Mouse (Mus musculus) forebrain, embryonic 15.5 days (tissue): Measurements from ENCODE around the gene Ppp1r9a. TPM values are rescaled to one million over a fixed set of nuclear protein-coding genes. Genes with fewer than 3 reads are reported as not detected.

Experiments used
- ATAC-seq: fragments of 200-750 bp; cut with Nextera tagmentation; replicated peaks from 2 replicates; pipeline ENCODE4 v1.8.0; 2017; ENCODE audit warnings: mild to moderate bottlenecking, moderate TSS enrichment, moderate library complexity
- H3K27ac ChIP-seq: fragments of 300-500 bp; sonication (generic); replicated peaks from 2 replicates; pipeline ENCODE4 v1.5.1; 2015; ENCODE audit warnings: mild to moderate bottlenecking, inconsistent platforms
- H3K27me3 ChIP-seq: fragments of 300-500 bp; sonication (generic); 2 replicates; pipeline ENCODE4 v1.6.1; 2015; ENCODE audit warnings: inconsistent platforms
- H3K36me3 ChIP-seq: fragments of 300-500 bp; sonication (generic); 2 replicates; pipeline ENCODE4 v1.6.1; 2015; ENCODE audit warnings: mild to moderate bottlenecking, inconsistent platforms
- H3K4me1 ChIP-seq: fragments of 300-500 bp; sonication (generic); 2 replicates; pipeline ENCODE4 v1.6.1; 2015; ENCODE audit warnings: inconsistent platforms
- H3K4me2 ChIP-seq: fragments of 300-500 bp; sonication (generic); replicated peaks from 2 replicates; pipeline ENCODE4 v1.6.1; 2015; ENCODE audit warnings: mild to moderate bottlenecking, inconsistent platforms
- H3K4me3 ChIP-seq: fragments of 300-500 bp; sonication (generic); 2 replicates; pipeline ENCODE4 v1.5.1; 2015; ENCODE audit warnings: mild to moderate bottlenecking, inconsistent platforms
- H3K9ac ChIP-seq: fragments of 300-500 bp; sonication (generic); replicated peaks from 2 replicates; pipeline ENCODE4 v1.6.1; 2015; ENCODE audit warnings: mild to moderate bottlenecking, inconsistent platforms
- H3K9me3 ChIP-seq: fragments of 300-500 bp; sonication (generic); 2 replicates; pipeline ENCODE4 v1.6.1; 2016; ENCODE audit warnings: inconsistent platforms
- WGBS: fragments of 180-500 bp; shearing (Covaris S2); methylation state at CpG from one replicate; pipeline ENCODE4 v1.1.7; 2015; ENCODE audit warnings: mixed read lengths; 5-methylcytosine and 5-hydroxymethylcytosine counted together
- polyA plus RNA-seq: library from polyadenylated mRNA; unstranded; fragments of >200 nt; fragmentation: Nextera tagmentation; extraction: Ambion mirVana; gene quantifications from 2 replicates; pipeline ENCODE4 v1.2.1, GENCODE M21; 2015

The Ppp1r9a gene
- polyA plus RNA-seq, 1 experiment from 2014 or later: 43.8 TPM

GRCm38 (mm10) chr6:5078009-5078408 is 175.3 kb downstream of the Ppp1r9a start:
- no peak for ATAC-seq
- no peaks in the 10 kb centered on the region for H3K4me1 ChIP-seq
- 90% methylated on average over 2 of the region's 2 CpGs for WGBS
- H3K36me3 ChIP-seq: no peaks in the 10 kb centered on the region
- no peak overlapping the region for H3K4me2 ChIP-seq
- no peak overlapping the region for H3K9ac ChIP-seq
- H3K27me3 ChIP-seq: no peaks in the 10 kb centered on the region
- H3K4me3 ChIP-seq: no peak overlapping the region
- H3K27ac ChIP-seq: no peak overlapping the region
- no peaks in the 10 kb centered on the region for H3K9me3 ChIP-seq

- Histone ChIP-seq H3K4me1 (no peaks in the 10 kb centered on the region), H3K9me3 (no peaks in the 10 kb centered on the region), H3K27me3 (no peaks in the 10 kb centered on the region), H3K4me2 (no peak overlapping the region), H3K9ac (no peak overlapping the region), H3K36me3 (no peaks in the 10 kb centered on the region), H3K4me3 (no peak overlapping the region), H3K27ac (no peak overlapping the region)
- 94% methylated on average over 1 of the region's 1 CpGs for WGBS
- no peak for ATAC-seq
Measured at GRCm38 (mm10) chr6:5079108-5079507, 176.4 kb downstream of the Ppp1r9a start.

- H3K4me3 ChIP-seq: no peak overlapping the region
Measured at GRCm38 (mm10) chr6:5080094-5080493, 177.4 kb downstream of the Ppp1r9a start.

GRCm38 (mm10) chr6:5080496-5080895 is 177.8 kb downstream of the Ppp1r9a start:
- H3K27ac ChIP-seq: no peak overlapping the region
- no peaks in the 10 kb centered on the region for H3K9me3 ChIP-seq
- H3K27me3 ChIP-seq: no peaks in the 10 kb centered on the region
- no peaks in the 10 kb centered on the region for H3K4me1 ChIP-seq
- H3K4me3 ChIP-seq: no peak overlapping the region
- H3K36me3 ChIP-seq: no peaks in the 10 kb centered on the region
- no peak overlapping the region for H3K4me2 ChIP-seq
- ATAC-seq: no peak
- WGBS: 46% methylated on average over 5 of the region's 5 CpGs
- no peak overlapping the region for H3K9ac ChIP-seq

More at GRCm38 (mm10) chr6:5080094-5080493, 177.4 kb downstream of the Ppp1r9a start:
- Histone ChIP-seq H3K27me3 (no peaks in the 10 kb centered on the region), H3K4me1 (no peaks in the 10 kb centered on the region), H3K4me2 (no peak overlapping the region), H3K27ac (no peak overlapping the region), H3K9me3 (no peaks in the 10 kb centered on the region), H3K9ac (no peak overlapping the region), H3K36me3 (no peaks in the 10 kb centered on the region)
- no peak for ATAC-seq
- 38% methylated on average over 5 of the region's 5 CpGs for WGBS

GRCm38 (mm10) chr6:5081099-5081498 is 178.4 kb downstream of the Ppp1r9a start:
- Histone ChIP-seq H3K9me3 (no peaks in the 10 kb centered on the region), H3K4me2 (no peak overlapping the region), H3K4me3 (no peak overlapping the region), H3K27me3 (no peaks in the 10 kb centered on the region), H3K27ac (no peak overlapping the region), H3K4me1 (no peaks in the 10 kb centered on the region), H3K36me3 (no peaks in the 10 kb centered on the region), H3K9ac (no peak overlapping the region)
- no peak for ATAC-seq
- WGBS: 71% methylated on average over 8 of the region's 8 CpGs

GRCm38 (mm10) chr6:5082144-5082543 is 179.4 kb downstream of the Ppp1r9a start:
- no peak for ATAC-seq
- Histone ChIP-seq H3K4me1 (no peaks in the 10 kb centered on the region), H3K9ac (no peak overlapping the region), H3K4me2 (no peak overlapping the region), H3K27ac (no peak overlapping the region), H3K9me3 (no peaks in the 10 kb centered on the region), H3K36me3 (no peaks in the 10 kb centered on the region), H3K27me3 (no peaks in the 10 kb centered on the region), H3K4me3 (no peak overlapping the region)

GRCm38 (mm10) chr6:5082740-5083139 is 180.0 kb downstream of the Ppp1r9a start:
- H3K27me3 ChIP-seq: no peaks in the 10 kb centered on the region
- no peak overlapping the region for H3K9ac ChIP-seq
- H3K4me2 ChIP-seq: no peak overlapping the region
- H3K4me3 ChIP-seq: no peak overlapping the region
- H3K36me3 ChIP-seq: no peaks in the 10 kb centered on the region
- H3K27ac ChIP-seq: no peak overlapping the region
- ATAC-seq: no peak
- WGBS: 46% methylated on average over 2 of the region's 2 CpGs
- H3K9me3 ChIP-seq: no peaks in the 10 kb centered on the region
- no peaks in the 10 kb centered on the region for H3K4me1 ChIP-seq

- no peaks in the 10 kb centered on the region for H3K4me1 ChIP-seq
- H3K9me3 ChIP-seq: no peaks in the 10 kb centered on the region
- WGBS: 58% methylated on average over 4 of the region's 4 CpGs
- H3K36me3 ChIP-seq: no peaks in the 10 kb centered on the region
- no peak overlapping the region for H3K4me3 ChIP-seq
- H3K4me2 ChIP-seq: no peak overlapping the region
- H3K27ac ChIP-seq: no peak overlapping the region
- no peak for ATAC-seq
- no peak overlapping the region for H3K9ac ChIP-seq
- no peaks in the 10 kb centered on the region for H3K27me3 ChIP-seq
Measured at GRCm38 (mm10) chr6:5083957-5084356, 181.2 kb downstream of the Ppp1r9a start.

- 95% methylated on average over 7 of the region's 7 CpGs for WGBS
- no peaks in the 10 kb centered on the region for H3K27me3 ChIP-seq
Measured at GRCm38 (mm10) chr6:5091873-5092272, 189.2 kb downstream of the Ppp1r9a start.

GRCm38 (mm10) chr6:5092795-5093194 is 190.1 kb downstream of the Ppp1r9a start:
- no peak overlapping the region for H3K27ac ChIP-seq
- H3K9me3 ChIP-seq: no peaks in the 10 kb centered on the region
- no peaks in the 10 kb centered on the region for H3K36me3 ChIP-seq
- no peak overlapping the region for H3K4me2 ChIP-seq
- H3K27me3 ChIP-seq: no peaks in the 10 kb centered on the region
- H3K4me3 ChIP-seq: no peak overlapping the region
- WGBS: 88% methylated on average over 4 of the region's 4 CpGs
- no peak for ATAC-seq
- no peak overlapping the region for H3K9ac ChIP-seq
- no peaks in the 10 kb centered on the region for H3K4me1 ChIP-seq

More at GRCm38 (mm10) chr6:5091873-5092272, 189.2 kb downstream of the Ppp1r9a start:
- no peak overlapping the region for H3K27ac ChIP-seq
- ATAC-seq: no peak
- no peak overlapping the region for H3K4me2 ChIP-seq
- H3K4me3 ChIP-seq: no peak overlapping the region
- no peak overlapping the region for H3K9ac ChIP-seq
- no peaks in the 10 kb centered on the region for H3K9me3 ChIP-seq
- H3K36me3 ChIP-seq: no peaks in the 10 kb centered on the region
- H3K4me1 ChIP-seq: no peaks in the 10 kb centered on the region

- WGBS: 75% methylated on average over 4 of the region's 4 CpGs
- H3K4me2 ChIP-seq: no peak overlapping the region
- H3K27me3 ChIP-seq: no peaks in the 10 kb centered on the region
- ATAC-seq: no peak
- no peak overlapping the region for H3K9ac ChIP-seq
- no peak overlapping the region for H3K4me3 ChIP-seq
- H3K36me3 ChIP-seq: no peaks in the 10 kb centered on the region
- H3K27ac ChIP-seq: no peak overlapping the region
- H3K4me1 ChIP-seq: no peaks in the 10 kb centered on the region
- no peaks in the 10 kb centered on the region for H3K9me3 ChIP-seq
Measured at GRCm38 (mm10) chr6:5093516-5093915, 190.8 kb downstream of the Ppp1r9a start.

- Histone ChIP-seq H3K27ac (no peak overlapping the region), H3K9me3 (no peaks in the 10 kb centered on the region), H3K4me3 (no peak overlapping the region), H3K4me2 (no peak overlapping the region), H3K36me3 (no peaks in the 10 kb centered on the region), H3K4me1 (no peaks in the 10 kb centered on the region), H3K9ac (no peak overlapping the region), H3K27me3 (no peaks in the 10 kb centered on the region)
- 88% methylated on average over 9 of the region's 9 CpGs for WGBS
- no peak for ATAC-seq
Measured at GRCm38 (mm10) chr6:5095365-5095973, 192.8 kb downstream of the Ppp1r9a start.

GRCm38 (mm10) chr6:5097309-5097708 is 194.6 kb downstream of the Ppp1r9a start:
- Histone ChIP-seq H3K9ac (no peak overlapping the region), H3K27me3 (no peaks in the 10 kb centered on the region), H3K4me2 (no peak overlapping the region), H3K9me3 (no peaks in the 10 kb centered on the region), H3K4me3 (no peak overlapping the region), H3K4me1 (no peaks in the 10 kb centered on the region), H3K36me3 (no peaks in the 10 kb centered on the region), H3K27ac (no peak overlapping the region)
- ATAC-seq: no peak
- 61% methylated on average over 3 of the region's 3 CpGs for WGBS
